ENCODE assay signal across 8 mouse cellular contexts in genomic region chrX:7375716-7376480, GRCm38 (mm10). TPM values are rescaled to one million over a fixed set of nuclear protein-coding genes. Genes with fewer than 3 reads are reported as not detected.
A peak's percentile ranks its signal among the peaks of the same experiment; 100 is the strongest.
DNase-seq lines count a peak whose midpoint lies in the region; ATAC-seq and TF ChIP-seq lines count a peak whose summit lies in the region.

Usp27x (minus strand) TSS chrX:7375830.

- peak; percentile 79 for DNase-seq in G1E (ENCODE audit: low spot score)
- peak; percentile 79 to 85 for DNase-seq in cerebellum, adult 18-20 months
- peak; percentile 73 for DNase-seq in heart, postnatal 4 days
- DNase-seq in layer of hippocampus, adult 9-10 months (ENCODE audit: low spot score), result peak; percentile 48
- DNase-seq in ovary, postnatal 10 days (ENCODE audit: low spot score), result peak; percentile 46
- peak; percentile 22 to 35 for DNase-seq in thymus, postnatal 10 days (ENCODE audit: low spot score in 2 of 2)

- peak within 1 kb of the TSS; percentile 60 for H3K9ac ChIP-seq in forebrain, embryonic 16.5 days (replicated peaks; ENCODE audit: low read depth, low read length)
- H3K9ac ChIP-seq in lung, embryonic 16.5 days (ENCODE audit: low read length), result peak within 1 kb of the TSS; percentile 76

- no peak for TF ChIP-seq CTCF in G1E (IDR thresholded peaks at IDR 0.05; ENCODE audit: low read depth, low read length)

- WGBS in forebrain, embryonic 16.5 days, result 21% methylated on average over 42 of the region's 51 CpGs
- 21% methylated on average over 43 of the region's 51 CpGs for WGBS in lung, embryonic 16.5 days

- H3K4me3 ChIP-seq in G1E (ENCODE audit: low read depth, low read length), result peak within 1 kb of the TSS; percentile 73
- peak within 1 kb of the TSS; percentile 61 for H3K4me3 ChIP-seq in forebrain, embryonic 16.5 days (replicated peaks; ENCODE audit: low read length)
- H3K4me3 ChIP-seq in lung, embryonic 16.5 days (ENCODE audit: low read length), result peak within 1 kb of the TSS; percentile 63

- H3K9me3 ChIP-seq in G1E (replicated peaks), result no peaks in the 10 kb centered on the region
- H3K9me3 ChIP-seq in forebrain, embryonic 16.5 days (ENCODE audit: control insufficient read depth, low read length), result no peaks in the 10 kb centered on the region
- H3K9me3 ChIP-seq in lung, embryonic 16.5 days (ENCODE audit: control insufficient read depth, low read length), result no peaks in the 10 kb centered on the region

- H3K36me3 ChIP-seq in G1E (replicated peaks), result no peaks in the 10 kb centered on the region
- H3K36me3 ChIP-seq in forebrain, embryonic 16.5 days (ENCODE audit: control insufficient read depth, insufficient read depth), result no peaks in the 10 kb centered on the region
- no peaks in the 10 kb centered on the region for H3K36me3 ChIP-seq in lung, embryonic 16.5 days (ENCODE audit: control insufficient read depth, insufficient read depth, low read length)

- H3K4me2 ChIP-seq in forebrain, embryonic 16.5 days (ENCODE audit: low read length), result peak within 1 kb of the TSS; percentile 62
- H3K4me2 ChIP-seq in lung, embryonic 16.5 days (ENCODE audit: low read depth, low read length), result peak within 1 kb of the TSS; percentile 75

- peak; percentile 80 for ATAC-seq in G1E (ENCODE audit: extremely low read depth, insufficient number of reproducible peaks, low FRiP score, poor library complexity, severe bottlenecking)
- ATAC-seq in forebrain, embryonic 16.5 days, result peak; percentile 90
- ATAC-seq in lung, embryonic 16.5 days (ENCODE audit: low read depth), result peak; percentile 94

- peaks cover 14% of the 10 kb centered on the region for H3K4me1 ChIP-seq in G1E (ENCODE audit: insufficient read depth, low read depth, low read length)
- peaks cover 6% of the 10 kb centered on the region for H3K4me1 ChIP-seq in forebrain, embryonic 16.5 days (replicated peaks; ENCODE audit: control insufficient read depth, insufficient read depth, low read length)
- H3K4me1 ChIP-seq in lung, embryonic 16.5 days (replicated peaks; ENCODE audit: control insufficient read depth, insufficient read depth, low read length), result peaks cover 4% of the 10 kb centered on the region; the same call in 1 of the 2 replicates

- H3K27me3 ChIP-seq in G1E (ENCODE audit: insufficient read depth, low read length), result peaks cover 20% of the 10 kb centered on the region
- H3K27me3 ChIP-seq in forebrain, embryonic 16.5 days (replicated peaks; ENCODE audit: control insufficient read depth, insufficient read depth, low read length), result no peaks in the 10 kb centered on the region
- no peaks in the 10 kb centered on the region for H3K27me3 ChIP-seq in lung, embryonic 16.5 days (ENCODE audit: control insufficient read depth, insufficient read depth, low read depth, low read length)

- H3K27ac ChIP-seq in forebrain, embryonic 16.5 days (ENCODE audit: low read length), result peak within 1 kb of the TSS; percentile 92
- H3K27ac ChIP-seq in lung, embryonic 16.5 days (ENCODE audit: low read length), result peak within 1 kb of the TSS; percentile 93

RNA-seq across cellular contexts. Expression of gene Usp27x, which starts in this region (rescaled TPM):
- 0.15 and 0.75 TPM in 2 replicates for total RNA-seq in G1E (2014; fragmentation: Nextera tagmentation)
- total RNA-seq in G1E (2017), result 0.55 and 0.81 TPM in 2 replicates
- 0.10 and 0.17 TPM in 2 replicates for polyA plus RNA-seq in G1E (2012)
- 1.3 and 2.0 TPM in 2 replicates for polyA plus RNA-seq in forebrain, embryonic 16.5 days (2015; fragmentation: Nextera tagmentation; extraction: Ambion mirVana)
- total RNA-seq in heart, postnatal 4 days (2021), result 1 to 10 TPM; 1.5 TPM
- 0.55 and 0.64 TPM in 2 replicates for polyA plus RNA-seq in lung, embryonic 16.5 days (2015; fragmentation: Nextera tagmentation; extraction: Ambion mirVana)

Comparison
In these comparisons a context has a peak if more than half of its experiments do, and no peak if none do; other contexts are left out.
1. Peak in every context shown above with its lines: DNase-seq, ATAC-seq, H3K4me3 ChIP-seq and H3K27ac ChIP-seq.
2. Peak in DNase-seq, ATAC-seq and H3K4me3 ChIP-seq in G1E; RNA of the gene not detected or under 1 TPM.
3. Peak in ATAC-seq, H3K4me3 ChIP-seq, H3K27ac ChIP-seq, H3K9ac ChIP-seq and H3K4me2 ChIP-seq in lung, embryonic 16.5 days; RNA of the gene not detected or under 1 TPM.
4. DNase-seq: peak in every context shown above with its lines; median percentile 82 in cerebellum, adult 18-20 months; 79 in G1E; 73 in heart, postnatal 4 days; 48 in layer of hippocampus, adult 9-10 months; 46 in ovary, postnatal 10 days; 28 in thymus, postnatal 10 days.